Mouse (Mus musculus): ENCODE results near the gene Cep112. TPM values are rescaled to one million over a fixed set of nuclear protein-coding genes. Genes with fewer than 3 reads are reported as not detected.

The Cep112 gene
- polyA plus RNA-seq, 1 experiment: not detected

GRCm38 (mm10) chr11:108396076-108396829 is 28.7 kb upstream of the Cep112 start:
- no peak overlapping the region for H3K27ac ChIP-seq (ENCODE audit: insufficient read depth, low read depth, low read length)
- H3K4me3 ChIP-seq (ENCODE audit: insufficient read depth, low read depth, low read length): no peak overlapping the region
- no peaks in the 10 kb centered on the region for H3K4me1 ChIP-seq (ENCODE audit: control insufficient read depth, insufficient read depth, low read length)
- 89% methylated on average over 7 of the region's 7 CpGs for WGBS
- TF ChIP-seq POLR2A (IDR thresholded peaks at IDR 0.05; ENCODE audit: insufficient read depth, low read depth, low read length): no peak
- no peak for TF ChIP-seq CTCF (IDR thresholded peaks at IDR 0.05; ENCODE audit: insufficient read depth, low read depth, low read length)

GRCm38 (mm10) chr11:108409876-108410644 is 14.9 kb upstream of the Cep112 start:
- no peak for TF ChIP-seq POLR2A (IDR thresholded peaks at IDR 0.05; ENCODE audit: insufficient read depth, low read depth, low read length)
- TF ChIP-seq CTCF (IDR thresholded peaks at IDR 0.05; ENCODE audit: insufficient read depth, low read depth, low read length): no peak
- Histone ChIP-seq H3K4me1 (ENCODE audit: control insufficient read depth, insufficient read depth, low read length) (no peaks in the 10 kb centered on the region), H3K4me3 (ENCODE audit: insufficient read depth, low read depth, low read length) (no peak overlapping the region), H3K27ac (ENCODE audit: insufficient read depth, low read depth, low read length) (no peak overlapping the region)
- WGBS: 73% methylated on average over 9 of the region's 9 CpGs

DNA sequence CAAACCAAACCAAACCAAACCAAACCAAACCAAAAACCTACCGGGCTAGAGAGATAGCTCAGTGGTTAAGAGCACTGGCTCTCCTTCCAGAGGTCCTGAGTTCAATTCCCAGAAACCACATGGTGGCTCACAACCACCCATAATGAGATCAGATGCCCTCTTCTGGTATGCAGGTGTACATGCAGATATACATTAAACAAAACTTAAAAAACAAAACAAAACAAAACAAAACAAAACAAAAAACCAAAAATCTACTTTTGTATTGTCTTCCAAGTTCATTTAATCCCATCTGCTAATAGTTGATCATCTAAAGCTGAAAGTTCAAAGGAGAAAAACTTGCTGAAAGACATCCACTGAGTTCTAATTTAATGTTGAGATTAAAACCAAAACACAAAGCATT is 8.6 kb upstream of the Cep112 start:
- TF ChIP-seq CTCF (IDR thresholded peaks at IDR 0.05; ENCODE audit: insufficient read depth, low read depth, low read length) (no peak), POLR2A (IDR thresholded peaks at IDR 0.05; ENCODE audit: insufficient read depth, low read depth, low read length) (no peak)
- H3K27ac ChIP-seq (ENCODE audit: insufficient read depth, low read depth, low read length): no peak overlapping the region
- H3K4me1 ChIP-seq (ENCODE audit: control insufficient read depth, insufficient read depth, low read length): no peaks in the 10 kb centered on the region
- no peak overlapping the region for H3K4me3 ChIP-seq (ENCODE audit: insufficient read depth, low read depth, low read length)
- WGBS: 97% methylated on average over 1 of the region's 1 CpGs

- WGBS: 20% methylated on average over 1 of the region's 1 CpGs
- no peak for TF ChIP-seq POLR2A (IDR thresholded peaks at IDR 0.05; ENCODE audit: insufficient read depth, low read depth, low read length)
- TF ChIP-seq CTCF (IDR thresholded peaks at IDR 0.05; ENCODE audit: insufficient read depth, low read depth, low read length): no peak
- Histone ChIP-seq H3K4me3 (ENCODE audit: insufficient read depth, low read depth, low read length) (no peak overlapping the region), H3K27ac (ENCODE audit: insufficient read depth, low read depth, low read length) (no peak overlapping the region), H3K4me1 (ENCODE audit: control insufficient read depth, insufficient read depth, low read length) (peaks cover 6% of the 10 kb centered on the region)
These were observed 6.5 kb upstream of the Cep112 start for GRCm38 (mm10) chr11:108418540-108418939.

- Histone ChIP-seq H3K27ac (ENCODE audit: insufficient read depth, low read depth, low read length) (no peak overlapping the region), H3K4me1 (ENCODE audit: control insufficient read depth, insufficient read depth, low read length) (peaks cover 7% of the 10 kb centered on the region), H3K4me3 (ENCODE audit: insufficient read depth, low read depth, low read length) (no peak overlapping the region)
- WGBS: 97% methylated on average over 6 of the region's 6 CpGs
- TF ChIP-seq CTCF (IDR thresholded peaks at IDR 0.05; ENCODE audit: insufficient read depth, low read depth, low read length): no peak
- no peak for TF ChIP-seq POLR2A (IDR thresholded peaks at IDR 0.05; ENCODE audit: insufficient read depth, low read depth, low read length)
These were observed 5.8 kb upstream of the Cep112 start for GRCm38 (mm10) chr11:108419242-108419641.

GRCm38 (mm10) chr11:108420751-108421150 is 4.2 kb upstream of the Cep112 start:
- 83% methylated on average over 4 of the region's 4 CpGs for WGBS
- H3K4me3 ChIP-seq (ENCODE audit: insufficient read depth, low read depth, low read length): no peak overlapping the region
- TF ChIP-seq POLR2A (IDR thresholded peaks at IDR 0.05; ENCODE audit: insufficient read depth, low read depth, low read length): no peak
- TF ChIP-seq CTCF (IDR thresholded peaks at IDR 0.05; ENCODE audit: insufficient read depth, low read depth, low read length): no peak

DNA sequence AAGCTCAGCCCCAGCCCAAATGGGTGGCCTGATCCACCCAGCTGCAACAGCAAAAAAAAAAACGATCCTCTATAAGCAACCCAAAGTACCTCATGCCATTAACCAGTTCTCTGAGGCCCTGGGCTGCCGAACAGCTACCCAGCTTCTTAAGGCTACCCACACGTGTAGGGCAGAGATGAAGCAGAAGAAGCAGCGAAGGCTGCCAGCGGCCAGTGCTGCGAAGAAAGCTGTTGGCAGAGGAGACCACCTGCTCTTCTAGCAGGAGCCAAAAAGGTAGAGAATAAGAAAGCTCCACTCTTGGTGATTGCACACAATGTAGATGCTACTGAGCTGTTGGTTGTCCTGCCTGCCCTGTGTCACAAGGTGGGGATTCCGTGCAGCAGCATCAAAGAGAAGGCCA is 1.8 kb upstream of the Cep112 start:
- Histone ChIP-seq H3K4me1 (ENCODE audit: control insufficient read depth, insufficient read depth, low read length) (peaks cover 10% of the 10 kb centered on the region), H3K4me3 (ENCODE audit: insufficient read depth, low read depth, low read length) (no peak overlapping the region), H3K27ac (ENCODE audit: insufficient read depth, low read depth, low read length) (no peak overlapping the region)
- WGBS: 76% methylated on average over 7 of the region's 7 CpGs
- TF ChIP-seq POLR2A (IDR thresholded peaks at IDR 0.05; ENCODE audit: insufficient read depth, low read depth, low read length): no peak
- no peak for TF ChIP-seq CTCF (IDR thresholded peaks at IDR 0.05; ENCODE audit: insufficient read depth, low read depth, low read length)

More at GRCm38 (mm10) chr11:108420751-108421150, 4.2 kb upstream of the Cep112 start:
- peaks cover 10% of the 10 kb centered on the region for H3K4me1 ChIP-seq (ENCODE audit: control insufficient read depth, insufficient read depth, low read length)
- H3K27ac ChIP-seq (ENCODE audit: insufficient read depth, low read depth, low read length): no peak overlapping the region

GRCm38 (mm10) chr11:108424111-108424510 is 881 bp upstream of the Cep112 start:
- Histone ChIP-seq H3K4me1 (ENCODE audit: control insufficient read depth, insufficient read depth, low read length) (peaks cover 10% of the 10 kb centered on the region), H3K4me3 (ENCODE audit: insufficient read depth, low read depth, low read length) (no peak overlapping the region), H3K27ac (ENCODE audit: insufficient read depth, low read depth, low read length) (0 out of 2 replicates have a peak overlapping the region, but pooled peaks have one; percentile 63)
- no peak for TF ChIP-seq POLR2A (IDR thresholded peaks at IDR 0.05; ENCODE audit: insufficient read depth, low read depth, low read length)
- TF ChIP-seq CTCF (IDR thresholded peaks at IDR 0.05; ENCODE audit: insufficient read depth, low read depth, low read length): no peak
- 3% methylated on average over 5 of the region's 5 CpGs for WGBS

GRCm38 (mm10) chr11:108425592-108425921 is 565 bp downstream of the Cep112 start:
- Histone ChIP-seq H3K4me1 (ENCODE audit: control insufficient read depth, insufficient read depth, low read length) (peaks cover 10% of the 10 kb centered on the region), H3K27ac (ENCODE audit: insufficient read depth, low read depth, low read length) (no peak overlapping the region), H3K4me3 (ENCODE audit: insufficient read depth, low read depth, low read length) (peak overlapping the region; percentile 50)
- TF ChIP-seq POLR2A (IDR thresholded peaks at IDR 0.05; ENCODE audit: insufficient read depth, low read depth, low read length) (no peak; the same call in 1 of the 2 replicates), CTCF (IDR thresholded peaks at IDR 0.05; ENCODE audit: insufficient read depth, low read depth, low read length) (no peak)
- WGBS: 12% methylated on average over 14 of the region's 14 CpGs

All from olfactory bulb, adult 2 months (tissue).